Mouse (Mus musculus): ENCODE measurements around the gene Zfp296.

DNA sequence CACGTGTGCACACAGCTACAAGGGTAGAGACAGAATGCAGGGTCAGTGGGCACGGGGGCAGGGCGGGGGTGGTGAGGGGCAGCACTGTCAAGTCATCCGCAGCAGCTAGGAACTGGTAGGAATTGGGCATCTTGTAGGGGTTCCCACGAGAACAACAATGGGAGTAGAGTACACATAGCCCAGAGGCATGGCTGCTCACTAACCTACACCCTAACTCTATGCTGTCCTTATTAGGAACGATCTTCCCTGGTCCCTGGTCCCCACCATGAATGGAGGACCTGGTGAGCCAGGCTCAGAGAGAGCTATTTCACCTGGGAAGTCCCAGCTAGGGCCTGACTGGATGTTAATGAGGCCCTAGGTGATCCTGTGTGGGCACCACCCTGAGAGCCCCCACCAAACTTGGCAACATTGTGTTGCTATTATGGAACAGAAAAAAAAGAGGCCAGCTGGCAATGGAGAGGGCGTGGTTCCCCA is 35.4 kb upstream of the Zfp296 start:
- no peak for TF ChIP-seq POLR2A (IDR thresholded peaks at IDR 0.05; ENCODE audit: insufficient read depth, low read depth, low read length)
- no peak for TF ChIP-seq CTCF (IDR thresholded peaks at IDR 0.05; ENCODE audit: insufficient read depth, low read depth, low read length)
